Mouse (Mus musculus) v-Abl transformed pro-B cells (cell line): ENCODE results near the gene Gpr152.

Experiments used
- in situ Hi-C, 2 experiments: fragments of 400-800 bp; cut with MboI; formaldehyde crosslinking; loops; one replicate each; pipeline ENCODE4 v1.15.1; 2025; ENCODE audit not compliant: unreplicated experiment in 2 of 2

Gene Gpr152

GRCm38 (mm10) chr19:4139446-4139845 is at the start of gene Gpr152:
TSS of gene Gpr152 (plus strand) at chr19:4139787.
- in situ Hi-C loops, result no loop called here

- in situ Hi-C loops, result loop anchor here (5.0 to 25.0 kb wide), 3 partner anchors 38 to 347 kb away; partner anchors contain the start of gene Rhod (in 1 of the 2)
Observed at GRCm38 (mm10) chr19:4090446-4090845, 49.1 kb upstream of the Gpr152 start.

- in situ Hi-C loops, result loop anchor here (5.0 to 25.0 kb wide), 3 partner anchors 39 to 346 kb away; partner anchors contain the start of gene Rhod (in 1 of the 2)
Observed at GRCm38 (mm10) chr19:4091383-4091782, 48.2 kb upstream of the Gpr152 start.

- in situ Hi-C loops, result loop anchor here (5.0 to 25.0 kb wide), 3 partner anchors 40 to 345 kb away; partner anchors contain the start of gene Rhod (in 1 of the 2)
Observed at GRCm38 (mm10) chr19:4092750-4093149, 46.8 kb upstream of the Gpr152 start.

GRCm38 (mm10) chr19:4093772-4094171 is 45.8 kb upstream of the Gpr152 start:
- in situ Hi-C loops, result loop anchor here (5.0 to 25.0 kb wide), 3 partner anchors 41 to 344 kb away; partner anchors contain the start of gene Rhod (in 1 of the 2)

GRCm38 (mm10) chr19:4094348-4094747 is 45.2 kb upstream of the Gpr152 start:
- in situ Hi-C loops, result loop anchor here (5.0 to 25.0 kb wide), 3 partner anchors 42 to 343 kb away; partner anchors contain the start of gene Rhod (in 1 of the 2)

- in situ Hi-C loops, result loop anchor here (5.0 to 25.0 kb wide), 4 partner anchors 38 to 342 kb away; partner anchors contain the start of genes Gstp3 (in 1 of the 2) and Rhod (in 1 of the 2)
Observed at GRCm38 (mm10) chr19:4094774-4095303, 44.7 kb upstream of the Gpr152 start.

- in situ Hi-C loops, result loop anchor here (5.0 to 25.0 kb wide), 3 partner anchors 39 to 341 kb away; partner anchors contain the start of genes Gstp3 (in 1 of the 2) and Rhod (in 1 of the 2)
Observed at GRCm38 (mm10) chr19:4095802-4096201, 43.8 kb upstream of the Gpr152 start.

- in situ Hi-C loops, result loop anchor here (5.0 to 25.0 kb wide), 3 partner anchors 40 to 340 kb away; partner anchors contain the start of genes Gstp3 (in 1 of the 2) and Rhod (in 1 of the 2)
Observed at GRCm38 (mm10) chr19:4096642-4097440, 42.7 kb upstream of the Gpr152 start, which contains the start of gene Cdk2ap2. TSS of gene Cdk2ap2 (plus strand) at chr19:4097182.

- in situ Hi-C loops, result loop anchor here (5.0 to 25.0 kb wide), 3 partner anchors 40 to 340 kb away; partner anchors contain the start of genes Gstp3 (in 1 of the 2) and Rhod (in 1 of the 2)
Observed at GRCm38 (mm10) chr19:4097441-4097825, 42.2 kb upstream of the Gpr152 start.

GRCm38 (mm10) chr19:4098426-4098825 is 41.2 kb upstream of the Gpr152 start:
- in situ Hi-C loops, result loop anchor here (5.0 to 25.0 kb wide), 3 partner anchors 41 to 339 kb away; partner anchors contain the start of genes Gstp3 (in 1 of the 2) and Rhod (in 1 of the 2)

GRCm38 (mm10) chr19:4099056-4099455 is 40.5 kb upstream of the Gpr152 start:
- in situ Hi-C loops, result loop anchor here (5.0 to 25.0 kb wide), 3 partner anchors 42 to 338 kb away; partner anchors contain the start of genes Gstp3 (in 1 of the 2) and Rhod (in 1 of the 2)

- in situ Hi-C loops, result loop anchor here (5.0 to 25.0 kb wide), 3 partner anchors 43 to 337 kb away; partner anchors contain the start of genes Gstp3 (in 1 of the 2) and Rhod (in 1 of the 2)
Observed at GRCm38 (mm10) chr19:4099837-4100717, 39.5 kb upstream of the Gpr152 start, which contains the start of gene Pitpnm1. TSS of gene Pitpnm1 (plus strand) at chr19:4099998.

GRCm38 (mm10) chr19:4100718-4101261 is 38.8 kb upstream of the Gpr152 start:
- in situ Hi-C loops, result no loop called here

GRCm38 (mm10) chr19:4101466-4101865 is 38.1 kb upstream of the Gpr152 start:
- in situ Hi-C loops, result no loop called here

- in situ Hi-C loops, result no loop called here
Observed at GRCm38 (mm10) chr19:4102049-4102448, 37.5 kb upstream of the Gpr152 start.

GRCm38 (mm10) chr19:4102626-4103025 is 37.0 kb upstream of the Gpr152 start:
- in situ Hi-C loops, result no loop called here

GRCm38 (mm10) chr19:4103294-4103693 is 36.3 kb upstream of the Gpr152 start:
- in situ Hi-C loops, result no loop called here

- in situ Hi-C loops, result no loop called here
Observed at GRCm38 (mm10) chr19:4103792-4104191, 35.8 kb upstream of the Gpr152 start.
